Mouse (Mus musculus): ENCODE data around the gene Shank1. TPM values are rescaled to one million over a fixed set of nuclear protein-coding genes. Genes with fewer than 3 reads are reported as not detected.
A peak's percentile ranks its signal among the peaks of the same experiment; 100 is the strongest.

The Shank1 gene
- total RNA-seq, 1 experiment from 2014 or later: 0.19 TPM

DNA sequence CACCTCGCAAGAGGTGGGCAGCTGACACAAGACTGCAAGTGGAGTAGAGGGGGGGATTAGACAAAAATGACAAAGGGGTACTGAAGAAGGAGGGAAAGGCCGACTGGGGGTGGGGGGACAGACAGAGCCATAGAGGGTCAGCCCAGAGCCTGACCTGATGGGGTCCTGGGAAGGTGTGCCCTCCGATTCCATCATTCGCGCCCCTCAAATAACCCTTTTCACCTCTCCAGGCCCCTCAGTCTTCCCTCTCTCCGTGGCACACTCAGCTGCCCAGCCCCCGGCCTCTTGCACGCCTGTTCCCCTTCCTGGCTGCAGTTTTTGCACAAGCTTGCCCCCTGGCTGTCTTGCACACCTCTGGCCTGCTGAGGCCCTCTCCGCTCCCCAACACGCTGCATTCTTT lies 47.5 kb downstream of the Shank1 start:
- ATAC-seq (replicated peaks; ENCODE audit: insufficient number of reproducible peaks, low FRiP score, low TSS enrichment, poor library complexity, severe bottlenecking): no peak

DNA sequence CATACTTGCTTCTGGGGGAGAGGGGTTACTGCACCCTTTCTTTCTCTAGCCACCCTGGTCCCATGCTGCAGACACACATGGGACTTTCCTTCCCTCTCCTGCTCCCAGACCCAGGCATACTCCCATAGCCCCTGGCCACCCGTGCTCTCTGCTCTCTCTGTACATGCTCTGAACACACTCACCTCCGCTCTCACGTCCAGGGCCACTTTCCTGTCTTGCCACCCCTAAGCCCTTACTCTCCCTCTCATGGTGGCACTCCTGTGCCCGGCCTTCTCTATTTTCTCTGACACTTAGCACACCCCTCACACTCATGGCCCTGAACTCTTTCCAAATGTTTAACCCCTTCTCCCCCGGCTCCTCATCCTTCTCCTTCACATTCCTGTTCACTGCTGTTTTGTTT lies 48.0 kb downstream of the Shank1 start:
- ATAC-seq (replicated peaks; ENCODE audit: insufficient number of reproducible peaks, low FRiP score, low TSS enrichment, poor library complexity, severe bottlenecking): no peak

DNA sequence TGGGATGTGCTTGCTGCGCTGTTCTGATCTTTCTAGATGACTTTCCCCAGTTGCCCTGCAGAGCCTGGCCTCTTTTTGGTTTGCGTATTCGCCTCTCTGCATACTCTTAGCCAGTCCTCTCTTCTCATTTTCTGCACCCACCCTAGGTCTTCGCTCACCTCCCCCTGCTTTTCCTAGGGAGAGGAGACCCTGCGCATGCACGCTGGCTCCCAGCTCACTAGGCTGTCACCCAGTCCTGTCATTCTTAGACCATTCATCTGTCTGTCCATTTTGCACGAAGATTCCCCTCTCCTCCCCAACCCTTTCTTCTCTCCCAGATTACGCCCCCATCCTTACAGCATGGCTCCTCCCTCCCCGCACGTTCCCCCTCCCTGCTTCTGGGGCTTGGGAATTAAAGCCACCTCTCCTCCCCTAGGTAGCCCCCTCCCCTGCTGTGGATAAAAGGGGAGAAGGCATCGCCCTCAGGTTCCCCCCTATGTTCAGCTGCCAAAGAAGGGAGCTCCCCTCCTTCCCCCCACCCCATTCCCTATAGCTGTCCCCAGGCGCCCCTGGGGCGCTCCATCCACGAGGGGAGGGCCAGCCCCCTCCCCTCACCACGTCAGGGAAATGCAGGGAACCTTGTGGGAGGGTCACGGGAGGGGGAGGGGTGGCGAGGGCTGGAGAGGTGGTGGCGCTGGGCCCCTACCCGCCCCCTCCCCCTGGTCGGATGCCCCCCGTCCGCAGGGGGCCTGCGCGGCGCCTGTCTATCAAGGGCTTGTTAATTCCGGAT lies 49.0 kb downstream of the Shank1 start:
- ATAC-seq (replicated peaks; ENCODE audit: insufficient number of reproducible peaks, low FRiP score, low TSS enrichment, poor library complexity, severe bottlenecking): no peak

DNA sequence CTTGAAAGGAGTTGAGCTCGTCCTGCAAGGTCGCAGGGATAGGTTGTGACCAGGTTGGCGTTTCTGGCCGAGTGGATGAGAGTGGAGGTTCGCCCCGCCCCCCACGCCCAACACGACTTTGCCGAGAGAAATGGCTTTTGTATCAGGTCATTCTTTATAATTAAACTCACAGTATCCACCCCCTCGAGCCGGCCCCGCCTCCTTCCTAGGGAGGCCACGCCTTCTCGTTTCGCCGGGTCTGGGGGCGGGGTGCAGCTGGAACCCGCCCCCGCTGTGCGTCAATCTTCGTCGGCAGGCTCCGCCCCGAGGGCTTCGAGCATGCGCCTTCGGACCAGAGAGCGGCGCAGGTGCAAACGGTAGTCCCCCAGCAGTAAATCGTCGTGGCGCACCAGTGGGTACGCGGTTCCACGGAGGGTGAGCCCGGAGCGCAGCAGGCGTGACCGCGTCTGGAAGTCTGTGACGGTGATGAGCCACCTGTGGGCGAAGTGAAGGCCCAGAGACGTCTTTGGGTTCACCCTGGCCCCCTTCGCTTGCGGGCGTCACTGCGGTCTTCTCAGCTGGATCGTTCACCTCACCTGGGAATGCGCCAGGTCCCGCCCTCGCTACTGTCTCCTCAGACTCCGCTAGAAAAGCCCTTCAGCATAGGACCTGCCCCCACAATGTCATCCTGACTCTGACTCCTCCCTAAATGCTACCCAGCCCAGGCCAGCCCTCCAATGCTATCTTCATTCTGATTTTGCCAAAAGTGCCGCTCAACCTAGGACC lies 50.0 kb downstream of the Shank1 start:
- peak; percentile 70 for ATAC-seq (replicated peaks; ENCODE audit: insufficient number of reproducible peaks, low FRiP score, low TSS enrichment, poor library complexity, severe bottlenecking)

DNA sequence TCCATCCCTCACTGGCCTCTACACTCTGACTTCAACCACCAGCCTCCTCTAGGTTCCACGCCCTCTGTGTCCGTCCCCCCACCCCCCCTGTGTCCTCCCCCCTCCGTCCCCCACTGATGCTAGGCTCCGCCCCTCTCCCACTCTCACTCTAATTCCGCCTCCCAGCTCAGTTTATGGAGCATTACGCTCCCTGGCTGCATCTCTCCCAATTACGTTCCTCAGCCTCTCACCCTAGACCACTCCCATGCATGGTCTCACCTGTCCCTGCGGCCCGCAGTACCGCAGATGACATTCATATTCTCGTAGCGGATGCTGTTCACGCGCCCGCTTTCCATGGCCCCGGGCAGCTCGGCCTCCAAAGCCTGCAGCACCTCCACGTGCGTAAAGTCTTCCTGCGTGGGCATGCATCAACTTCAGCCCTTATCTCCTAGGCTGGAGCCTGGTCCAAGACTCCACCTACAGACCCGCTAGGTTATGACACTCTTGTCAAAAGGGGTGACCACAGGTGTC lies 50.8 kb downstream of the Shank1 start:
- ATAC-seq (replicated peaks; ENCODE audit: insufficient number of reproducible peaks, low FRiP score, low TSS enrichment, poor library complexity, severe bottlenecking): no peak

DNA sequence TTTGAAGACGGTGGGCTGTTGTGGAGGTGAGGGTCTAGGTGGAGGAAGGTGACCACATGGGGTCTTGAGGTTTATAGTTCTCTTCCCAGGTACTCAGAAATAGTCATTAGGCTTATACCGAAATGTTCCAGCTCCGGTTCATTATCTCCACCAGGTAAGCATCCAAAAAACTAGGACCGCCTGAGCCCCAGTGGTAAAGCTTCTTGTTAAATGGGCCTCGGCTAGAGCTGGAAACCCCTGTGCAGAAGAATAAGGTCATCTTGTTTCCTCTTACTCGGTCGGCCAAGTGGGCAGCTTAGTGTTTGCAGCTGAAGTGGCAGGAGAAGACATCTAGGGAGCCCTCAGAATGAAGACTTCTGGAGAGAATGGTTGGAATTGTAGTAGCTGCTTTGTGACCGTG lies 62.6 kb downstream of the Shank1 start:
- ATAC-seq (replicated peaks; ENCODE audit: insufficient number of reproducible peaks, low FRiP score, low TSS enrichment, poor library complexity, severe bottlenecking): no peak

DNA sequence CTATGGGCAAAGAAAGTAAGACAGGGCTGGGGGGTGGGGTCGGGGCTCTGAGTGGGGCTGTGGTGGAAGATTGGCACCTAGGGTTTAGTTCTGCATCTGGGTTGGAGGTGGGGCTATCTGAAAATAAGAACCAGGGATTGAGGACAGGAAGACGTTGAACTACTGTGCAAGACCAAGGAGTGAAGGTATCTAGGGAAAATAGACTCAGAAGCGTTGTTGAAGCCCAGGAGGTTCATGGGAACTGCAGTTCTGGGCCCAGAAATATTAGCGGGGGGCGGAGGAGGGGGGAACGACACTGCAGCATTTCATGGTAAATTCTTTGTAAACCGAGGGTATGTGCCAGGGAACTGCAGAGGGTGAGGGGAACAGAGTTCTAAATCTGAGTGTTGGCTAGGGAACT lies 63.4 kb downstream of the Shank1 start:
- ATAC-seq (replicated peaks; ENCODE audit: insufficient number of reproducible peaks, low FRiP score, low TSS enrichment, poor library complexity, severe bottlenecking): no peak

DNA sequence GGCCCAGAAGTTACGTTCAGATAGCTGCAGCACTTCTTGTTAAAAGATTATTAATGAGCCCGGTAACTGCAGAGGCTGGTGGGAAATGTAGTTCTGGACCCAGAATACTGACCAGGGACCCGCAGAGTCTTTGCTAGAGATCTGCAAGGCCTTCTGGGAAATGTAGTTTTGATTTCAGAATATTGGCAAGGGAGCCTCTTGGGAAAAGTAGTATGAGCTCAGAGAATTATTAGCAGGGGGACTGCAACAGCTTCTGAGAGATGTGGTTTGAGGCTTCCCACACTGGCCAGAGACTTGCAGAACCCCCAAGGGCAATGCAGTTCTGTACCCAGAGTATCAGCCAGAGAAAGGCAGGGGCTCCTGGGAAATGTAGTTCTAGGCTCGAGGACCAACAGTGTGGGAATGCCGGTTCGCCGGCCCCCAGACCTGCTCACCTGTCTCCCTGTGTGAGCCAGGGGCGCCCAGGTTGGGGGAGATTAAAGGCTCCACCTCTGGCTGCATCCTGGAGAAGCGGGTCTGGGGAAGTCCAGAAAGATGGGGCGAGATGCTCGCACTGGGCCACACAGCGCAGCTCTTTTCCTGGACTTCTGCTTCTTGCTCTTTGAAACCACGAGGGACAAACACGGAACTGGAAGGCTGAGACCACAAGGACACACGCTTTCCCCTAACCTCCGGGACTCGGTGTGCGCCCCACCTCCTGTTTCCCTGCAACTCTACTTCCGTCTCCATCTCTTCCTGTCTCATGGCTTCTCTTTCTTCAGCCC lies 64.0 kb downstream of the Shank1 start:
- ATAC-seq (replicated peaks; ENCODE audit: insufficient number of reproducible peaks, low FRiP score, low TSS enrichment, poor library complexity, severe bottlenecking): peak; percentile 95

DNA sequence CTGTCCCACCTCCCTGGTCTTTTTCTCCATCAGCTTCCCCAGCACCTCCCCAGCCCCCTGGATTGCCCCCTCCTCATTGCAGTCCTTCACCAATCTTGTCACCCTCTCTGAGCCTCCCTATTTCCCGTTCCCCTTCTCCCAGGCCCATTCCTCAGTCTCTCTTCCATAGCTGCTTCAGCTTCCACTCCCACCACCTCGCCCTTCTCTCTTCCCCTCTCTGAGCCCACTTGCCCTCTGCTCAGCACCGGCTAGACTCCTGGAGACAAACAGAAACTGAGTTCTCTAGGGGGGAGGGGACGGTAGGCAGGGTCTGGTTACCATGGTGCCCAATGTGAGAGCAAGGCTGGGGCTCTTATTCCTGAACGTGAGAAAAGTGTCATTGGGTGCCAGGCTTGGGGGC lies 64.7 kb downstream of the Shank1 start:
- ATAC-seq (replicated peaks; ENCODE audit: insufficient number of reproducible peaks, low FRiP score, low TSS enrichment, poor library complexity, severe bottlenecking): no peak

DNA sequence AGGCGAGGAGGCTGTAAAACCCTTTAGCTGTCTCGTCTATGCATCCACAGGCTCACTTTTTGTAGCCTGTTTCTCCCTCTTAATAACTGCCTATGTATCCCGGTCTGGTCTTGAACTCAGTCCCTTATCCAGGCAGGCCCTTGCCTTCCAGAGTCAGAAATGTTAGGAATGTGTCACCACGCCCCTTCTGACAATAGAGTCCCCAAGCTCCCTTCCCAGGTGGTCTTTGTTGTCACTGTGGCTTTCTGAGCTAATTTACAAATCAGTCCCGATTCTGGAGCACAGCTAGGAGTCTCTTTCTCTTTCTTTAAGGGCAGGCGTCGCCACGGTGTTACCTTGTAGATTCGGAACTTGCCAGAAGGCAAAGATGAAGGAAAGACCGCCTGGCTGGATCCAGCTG lies 65.2 kb downstream of the Shank1 start:
- no peak for ATAC-seq (replicated peaks; ENCODE audit: insufficient number of reproducible peaks, low FRiP score, low TSS enrichment, poor library complexity, severe bottlenecking)

DNA sequence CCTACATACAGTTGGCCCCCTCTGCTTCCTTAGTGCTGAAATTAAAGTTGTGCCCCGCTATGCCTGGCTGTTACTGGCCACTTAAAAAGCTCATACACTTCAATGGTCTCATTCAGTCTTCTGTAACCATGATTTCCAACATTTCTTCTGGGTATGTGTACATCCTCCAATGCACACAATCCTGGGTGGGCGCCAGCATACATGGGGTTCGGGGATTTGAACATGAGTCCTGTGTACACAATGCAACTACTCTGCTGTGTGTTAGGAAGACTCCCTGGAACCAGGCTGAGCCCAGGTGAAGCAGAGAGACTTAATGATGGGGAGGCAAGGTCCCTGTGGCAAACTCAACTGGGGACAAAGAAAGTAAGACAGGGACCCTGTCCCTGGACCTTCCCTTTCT lies 65.7 kb downstream of the Shank1 start:
- no peak for ATAC-seq (replicated peaks; ENCODE audit: insufficient number of reproducible peaks, low FRiP score, low TSS enrichment, poor library complexity, severe bottlenecking)

DNA sequence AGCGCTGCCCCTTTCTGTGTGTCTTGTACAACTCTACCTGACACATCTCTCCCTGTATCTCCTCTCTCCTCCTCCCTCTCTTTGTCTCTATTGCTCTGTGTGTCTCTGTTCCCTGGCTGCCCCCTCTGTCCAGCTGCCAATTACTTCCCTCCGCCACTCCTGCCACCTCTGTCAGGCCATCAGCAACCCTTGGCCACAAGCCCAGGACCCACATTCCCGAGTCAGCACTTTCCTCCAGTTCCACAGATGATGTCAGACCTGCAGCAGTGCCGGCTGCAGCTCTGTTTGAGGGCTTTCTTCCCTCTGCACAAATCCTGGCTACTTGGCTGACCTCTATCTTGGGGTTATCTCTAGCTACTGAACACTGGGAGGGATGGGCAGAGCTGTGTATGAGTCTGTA lies 68.2 kb downstream of the Shank1 start:
- no peak for ATAC-seq (replicated peaks; ENCODE audit: insufficient number of reproducible peaks, low FRiP score, low TSS enrichment, poor library complexity, severe bottlenecking)

DNA sequence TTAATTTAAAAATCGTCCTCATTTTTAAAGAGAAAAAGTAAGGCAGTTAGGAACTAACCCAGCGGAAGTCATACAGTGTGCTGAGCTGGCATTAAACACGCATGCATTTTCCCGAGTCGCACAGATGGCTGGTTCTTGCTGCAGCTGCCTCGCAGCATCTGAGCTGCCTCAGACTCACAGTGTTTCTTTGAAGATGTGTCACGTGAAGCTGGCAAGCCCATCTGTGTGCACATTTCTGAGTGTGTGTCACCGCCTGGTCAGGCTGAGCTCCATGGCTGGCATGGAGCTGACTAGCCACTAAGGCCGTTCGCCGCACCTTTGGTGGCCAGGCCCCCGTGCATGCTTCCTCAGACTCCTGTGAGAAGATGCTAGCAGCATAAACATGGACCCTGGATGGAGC lies 72.5 kb downstream of the Shank1 start:
- ATAC-seq (replicated peaks; ENCODE audit: insufficient number of reproducible peaks, low FRiP score, low TSS enrichment, poor library complexity, severe bottlenecking): no peak

DNA sequence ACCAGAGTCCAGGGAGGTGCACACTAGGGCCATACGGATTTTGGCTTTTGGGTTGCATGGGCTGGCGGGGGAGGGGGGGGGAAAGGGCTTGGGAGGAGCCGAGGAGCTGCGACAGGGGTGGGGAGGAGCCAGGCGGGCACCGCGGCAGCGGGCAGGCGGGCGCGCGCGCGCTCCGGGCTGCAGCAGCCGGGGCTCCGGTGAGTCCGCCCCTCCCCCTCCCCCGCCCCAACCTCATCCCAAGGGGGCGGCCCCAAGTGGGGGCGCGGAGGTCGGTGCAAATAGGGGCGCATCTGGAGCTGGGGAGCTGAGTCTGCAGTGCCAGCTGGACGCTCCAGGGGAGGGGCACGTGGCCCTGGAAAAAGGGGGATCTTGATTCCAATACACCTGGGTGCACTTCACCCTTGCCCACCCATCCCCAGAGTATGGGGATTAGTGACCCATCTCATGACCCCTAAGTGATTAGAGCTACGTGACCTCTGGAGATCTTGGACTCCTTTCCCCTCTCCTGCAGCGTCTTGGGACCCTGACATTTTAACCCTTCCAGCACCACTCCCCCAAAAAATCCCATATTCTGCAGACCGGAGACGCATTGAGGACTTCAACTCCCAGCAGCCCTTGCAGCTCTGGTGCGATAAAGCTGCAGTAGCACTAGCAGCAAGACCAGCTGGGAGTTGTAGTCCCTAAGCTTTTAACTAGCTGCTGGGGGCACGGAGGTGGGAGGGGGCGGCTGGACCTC lies 74.1 kb downstream of the Shank1 start, which contains the start of gene Syt3:
TSS of gene Syt3 (plus strand) at position 123 of the 736 bp plus-strand sequence.
- peak; percentile 69 for ATAC-seq (replicated peaks; ENCODE audit: insufficient number of reproducible peaks, low FRiP score, low TSS enrichment, poor library complexity, severe bottlenecking)

DNA sequence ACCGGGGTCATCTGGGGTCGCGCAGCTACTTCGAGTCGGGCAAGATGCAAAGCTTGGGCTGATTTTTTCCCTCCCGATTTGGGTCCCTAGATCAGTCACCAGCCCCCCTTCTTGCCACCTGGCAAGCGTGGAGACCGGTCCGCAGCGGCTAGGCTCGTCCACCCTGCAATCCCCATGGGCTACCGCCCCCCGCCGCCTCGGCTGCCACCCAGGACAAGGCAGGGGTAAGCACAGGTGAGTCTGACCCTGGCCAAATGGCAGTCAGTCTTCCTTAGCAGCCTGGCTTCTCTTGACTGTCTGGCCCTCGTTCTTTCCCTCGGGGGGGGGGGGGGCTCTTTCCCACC lies 74.6 kb downstream of the Shank1 start:
- ATAC-seq (replicated peaks; ENCODE audit: insufficient number of reproducible peaks, low FRiP score, low TSS enrichment, poor library complexity, severe bottlenecking): no peak

DNA sequence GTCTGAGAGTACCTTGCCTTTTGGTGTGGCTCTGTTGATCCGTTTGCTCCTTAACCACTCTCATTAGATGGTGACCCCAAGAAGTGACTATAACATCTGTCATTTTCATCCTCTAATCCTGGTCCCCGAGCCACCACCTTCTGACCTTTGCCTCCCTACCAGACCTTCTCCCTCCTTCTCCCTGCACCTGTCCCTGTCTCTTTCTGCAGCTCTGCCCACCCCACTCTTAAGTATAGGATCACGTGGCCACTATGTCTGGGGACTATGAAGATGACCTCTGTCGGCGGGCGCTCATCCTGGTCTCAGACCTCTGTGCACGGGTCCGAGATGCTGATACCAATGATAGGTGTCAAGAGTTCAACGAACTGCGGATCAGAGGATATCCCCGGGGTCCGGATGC lies 75.7 kb downstream of the Shank1 start, which contains the start of gene 1700008O03Rik:
TSS of gene 1700008O03Rik (minus strand) at position 101 of the 400 bp plus-strand sequence.
- no peak for ATAC-seq (replicated peaks; ENCODE audit: insufficient number of reproducible peaks, low FRiP score, low TSS enrichment, poor library complexity, severe bottlenecking)

DNA sequence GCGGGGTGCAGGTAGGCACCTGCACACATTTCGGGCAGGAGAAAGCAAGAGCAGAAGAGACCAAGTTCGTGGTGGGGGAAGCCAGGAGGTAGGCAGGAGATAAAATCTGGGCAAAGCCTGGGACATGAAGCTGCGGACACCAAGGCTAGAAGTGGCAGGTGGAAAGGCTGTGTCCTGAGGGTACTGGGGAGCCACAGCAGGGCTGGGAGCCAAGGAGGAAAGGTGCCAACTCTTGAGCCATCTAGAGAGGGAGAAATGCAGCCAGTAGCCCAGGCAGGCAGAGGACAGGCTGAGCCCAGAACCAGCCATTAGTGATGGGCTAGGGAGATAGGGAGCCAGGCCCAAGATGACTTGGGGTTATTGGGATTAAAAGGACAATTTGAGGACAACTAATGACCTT lies 81.8 kb downstream of the Shank1 start:
- no peak for ATAC-seq (replicated peaks; ENCODE audit: insufficient number of reproducible peaks, low FRiP score, low TSS enrichment, poor library complexity, severe bottlenecking)

DNA sequence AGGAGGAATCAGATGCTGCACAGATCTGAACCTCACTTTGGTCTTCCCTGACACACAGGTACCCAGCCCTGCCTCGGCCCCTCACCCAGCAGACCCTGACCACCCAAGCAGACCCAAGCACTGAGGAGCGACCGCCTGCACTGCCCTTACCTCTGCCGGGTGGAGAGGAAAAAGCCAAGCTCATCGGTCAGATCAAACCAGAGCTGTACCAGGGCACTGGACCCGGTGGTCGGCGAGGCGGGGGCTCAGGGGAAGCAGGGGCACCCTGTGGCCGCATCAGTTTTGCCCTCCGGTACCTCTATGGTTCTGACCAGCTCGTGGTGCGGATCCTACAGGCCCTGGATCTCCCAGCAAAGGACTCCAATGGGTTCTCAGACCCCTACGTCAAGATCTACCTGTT lies 82.3 kb downstream of the Shank1 start:
- no peak for ATAC-seq (replicated peaks; ENCODE audit: insufficient number of reproducible peaks, low FRiP score, low TSS enrichment, poor library complexity, severe bottlenecking)

DNA sequence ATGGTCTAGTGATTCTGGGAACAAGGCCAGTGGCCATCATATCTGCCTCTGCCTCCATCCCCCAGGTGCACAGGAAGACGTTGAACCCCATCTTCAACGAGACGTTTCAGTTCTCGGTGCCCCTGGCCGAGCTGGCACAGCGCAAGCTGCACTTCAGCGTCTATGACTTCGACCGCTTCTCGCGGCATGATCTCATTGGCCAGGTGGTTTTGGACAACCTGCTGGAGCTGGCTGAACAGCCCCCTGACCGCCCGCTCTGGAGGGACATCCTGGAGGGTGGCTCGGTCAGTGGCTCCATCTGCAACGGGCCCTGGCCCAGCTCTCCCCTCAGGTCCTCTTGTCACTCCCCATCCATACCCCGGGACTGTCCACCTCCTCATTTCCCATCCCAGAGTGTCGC lies 83.2 kb downstream of the Shank1 start:
- ATAC-seq (replicated peaks; ENCODE audit: insufficient number of reproducible peaks, low FRiP score, low TSS enrichment, poor library complexity, severe bottlenecking): no peak
